Mouse (Mus musculus) lung, postnatal 14 days (tissue): ENCODE measurements around the gene Cpt1b.

Experiments used
- DNase-seq: peaks from one replicate; pipeline ENCODE4 v3.0.0; 2021

Cpt1b gene

DNA sequence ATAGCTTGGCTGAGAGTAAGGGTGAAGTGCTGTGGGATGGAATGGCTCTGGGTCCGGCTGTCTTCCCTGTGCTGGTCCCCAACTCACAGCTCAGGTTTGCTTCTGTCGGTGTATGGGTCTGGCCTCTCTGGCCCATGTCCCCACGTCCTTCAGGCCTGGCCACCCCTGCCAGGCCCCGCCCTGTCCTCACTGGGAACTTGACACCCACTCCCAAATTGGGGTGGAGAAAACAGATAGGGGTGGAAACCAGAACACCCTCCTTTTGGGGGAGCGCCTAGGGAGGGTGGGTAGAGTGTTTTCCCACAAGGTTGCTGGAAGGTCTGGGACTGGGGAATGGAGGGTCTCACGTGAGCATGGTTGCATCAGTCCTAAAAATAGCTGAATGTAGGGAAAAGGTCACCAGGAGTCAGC is at the start of gene Cpt1b:
Cpt1b (minus strand) TSS at position 153 of the 411 bp plus-strand sequence.
- no peak for DNase-seq

DNA sequence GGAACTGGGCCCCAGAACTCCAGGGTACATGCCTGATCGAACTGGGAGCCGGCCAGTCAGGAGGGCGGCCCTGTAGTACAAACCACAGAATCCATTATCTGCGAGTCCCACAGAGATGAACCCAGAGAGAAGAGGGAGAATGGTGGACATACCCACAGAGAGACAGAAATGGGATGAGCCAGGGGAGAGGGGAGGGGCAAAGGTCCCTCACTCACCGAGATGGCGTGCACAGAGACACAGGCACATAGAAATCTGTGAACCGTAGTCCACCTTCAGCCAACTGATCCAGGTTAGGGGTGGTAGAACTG is 49.6 kb upstream of the Cpt1b start:
- no peak for DNase-seq

DNA sequence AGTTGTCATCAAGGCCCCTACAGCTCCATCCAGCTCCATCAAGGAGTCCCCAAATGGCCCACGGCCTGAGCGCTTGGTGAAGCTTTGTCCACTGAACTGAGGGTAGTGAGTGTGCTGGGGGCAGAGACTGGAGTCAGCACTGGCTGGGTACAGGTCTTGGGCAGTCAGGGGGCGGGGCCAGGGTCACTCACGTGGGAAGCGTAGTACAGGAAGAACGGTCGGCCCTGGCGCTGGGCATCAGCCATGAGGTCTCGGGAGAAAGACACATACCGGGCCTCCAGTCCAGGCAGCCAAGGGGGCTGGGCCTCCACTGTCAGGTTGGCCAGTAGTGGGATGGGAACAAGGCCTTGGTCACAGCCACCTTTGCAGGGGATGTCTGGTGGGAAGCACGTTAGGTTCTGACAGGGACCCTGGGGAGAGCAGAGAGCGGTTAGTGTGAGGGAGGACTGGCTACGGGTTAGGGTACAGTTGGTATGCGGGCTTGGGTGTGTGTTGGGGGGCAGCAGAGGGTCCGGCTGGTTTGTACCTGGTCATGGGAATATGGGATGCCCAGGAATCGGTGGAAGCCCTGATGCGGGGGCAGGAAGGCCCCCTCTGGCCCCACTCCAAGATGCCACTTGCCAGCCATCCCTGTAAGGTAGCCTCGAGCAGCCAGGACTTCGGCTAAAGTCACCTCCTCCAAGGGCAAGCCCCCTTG is 49.1 kb upstream of the Cpt1b start:
- DNase-seq: no peak

DNA sequence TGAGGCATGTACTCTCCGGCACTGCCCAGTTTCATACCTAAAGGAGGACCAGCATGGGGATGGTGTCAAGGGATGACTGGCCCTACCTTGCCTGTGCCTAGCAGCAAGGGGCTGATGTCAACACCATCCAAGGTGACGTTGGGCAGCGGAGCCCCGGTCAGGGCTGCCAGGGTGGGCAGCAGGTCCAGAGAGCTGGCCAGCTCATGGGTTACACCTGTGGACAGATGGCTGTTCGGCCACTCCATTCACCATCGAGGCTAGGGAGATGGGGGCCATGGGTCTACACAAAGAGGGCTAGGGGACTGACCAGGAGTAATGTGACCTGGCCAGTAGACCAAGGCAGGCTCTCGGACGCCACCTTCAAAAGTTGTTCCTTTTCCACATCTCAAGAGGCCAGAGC is 48.3 kb upstream of the Cpt1b start:
- DNase-seq: no peak

DNA sequence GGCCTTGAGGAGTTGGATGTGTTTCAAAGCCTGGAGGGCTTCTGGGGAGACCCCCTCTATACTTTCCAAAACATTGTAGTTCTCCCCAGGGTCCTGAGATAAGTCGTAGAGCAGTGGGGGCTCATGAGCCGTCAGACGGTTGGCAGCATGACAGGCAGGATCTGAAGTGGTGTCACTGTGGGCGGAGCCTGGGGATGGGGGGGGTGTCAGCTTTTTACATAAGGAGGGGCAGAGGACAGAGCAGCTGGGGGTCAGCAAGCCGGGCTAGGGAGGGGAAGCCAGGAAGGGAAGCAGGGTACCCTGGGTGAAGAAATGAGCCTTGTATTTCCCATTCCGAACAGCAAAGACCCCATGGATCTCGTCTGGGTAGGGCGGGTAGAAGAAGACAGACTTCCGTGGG is 47.7 kb upstream of the Cpt1b start:
- DNase-seq: no peak

DNA sequence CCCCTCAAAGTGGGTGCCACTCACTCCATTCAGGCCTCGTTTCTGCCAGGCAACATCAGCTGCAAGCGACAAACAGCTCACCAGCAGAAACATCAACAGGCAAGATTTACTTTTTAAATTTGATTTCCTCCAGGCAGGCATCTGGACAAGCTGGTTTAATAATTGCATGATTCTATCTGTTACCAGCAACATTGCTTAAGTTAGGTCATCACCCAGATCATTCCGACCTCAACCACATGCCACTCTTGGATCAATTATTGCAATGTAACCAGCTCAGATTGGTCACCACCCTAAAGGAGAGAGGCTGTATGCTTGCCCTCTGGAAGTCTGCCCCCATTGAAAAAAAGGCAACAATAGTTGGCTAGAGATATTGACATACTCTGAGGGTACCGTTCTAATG is 45.8 kb upstream of the Cpt1b start:
- no peak for DNase-seq

DNA sequence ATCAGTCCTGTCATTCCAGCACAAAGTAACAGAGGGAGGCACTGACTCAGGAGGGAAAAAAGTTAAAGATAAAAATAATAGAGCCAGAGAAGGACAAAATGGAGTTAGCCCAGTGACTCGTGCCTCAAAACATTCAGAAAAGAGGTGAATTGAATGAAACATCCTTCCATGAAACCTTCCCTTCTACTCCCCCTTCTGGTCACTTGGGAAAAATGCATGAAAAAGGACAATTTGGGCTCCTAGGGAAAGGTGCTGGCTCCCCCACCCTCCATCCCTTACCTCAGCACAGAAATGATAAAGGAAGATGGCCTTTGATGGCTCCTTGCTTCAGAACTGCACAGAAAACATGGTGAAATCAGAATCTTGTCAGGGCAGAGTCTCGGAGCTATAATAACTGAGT is 42.9 kb upstream of the Cpt1b start:
- DNase-seq: no peak

DNA sequence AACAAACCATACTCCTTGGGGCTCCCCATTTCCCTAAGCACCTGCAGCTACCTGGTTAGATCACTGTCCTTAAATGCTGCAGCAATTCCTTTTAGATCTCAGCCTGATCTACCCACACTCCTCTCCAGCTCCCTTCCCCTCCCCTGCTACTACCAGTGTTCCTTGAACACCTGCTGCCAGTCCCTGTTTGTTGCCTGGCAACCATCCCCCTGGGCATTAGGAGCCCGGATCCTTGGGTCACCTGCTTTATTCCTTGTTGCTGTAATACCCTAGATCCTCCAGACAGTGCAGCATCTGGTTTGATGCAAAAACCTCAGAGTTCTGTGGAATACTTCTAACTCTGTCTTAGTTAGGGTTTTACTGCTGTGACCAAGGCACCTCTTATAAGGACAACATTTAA is 39.4 kb upstream of the Cpt1b start:
- DNase-seq: no peak

DNA sequence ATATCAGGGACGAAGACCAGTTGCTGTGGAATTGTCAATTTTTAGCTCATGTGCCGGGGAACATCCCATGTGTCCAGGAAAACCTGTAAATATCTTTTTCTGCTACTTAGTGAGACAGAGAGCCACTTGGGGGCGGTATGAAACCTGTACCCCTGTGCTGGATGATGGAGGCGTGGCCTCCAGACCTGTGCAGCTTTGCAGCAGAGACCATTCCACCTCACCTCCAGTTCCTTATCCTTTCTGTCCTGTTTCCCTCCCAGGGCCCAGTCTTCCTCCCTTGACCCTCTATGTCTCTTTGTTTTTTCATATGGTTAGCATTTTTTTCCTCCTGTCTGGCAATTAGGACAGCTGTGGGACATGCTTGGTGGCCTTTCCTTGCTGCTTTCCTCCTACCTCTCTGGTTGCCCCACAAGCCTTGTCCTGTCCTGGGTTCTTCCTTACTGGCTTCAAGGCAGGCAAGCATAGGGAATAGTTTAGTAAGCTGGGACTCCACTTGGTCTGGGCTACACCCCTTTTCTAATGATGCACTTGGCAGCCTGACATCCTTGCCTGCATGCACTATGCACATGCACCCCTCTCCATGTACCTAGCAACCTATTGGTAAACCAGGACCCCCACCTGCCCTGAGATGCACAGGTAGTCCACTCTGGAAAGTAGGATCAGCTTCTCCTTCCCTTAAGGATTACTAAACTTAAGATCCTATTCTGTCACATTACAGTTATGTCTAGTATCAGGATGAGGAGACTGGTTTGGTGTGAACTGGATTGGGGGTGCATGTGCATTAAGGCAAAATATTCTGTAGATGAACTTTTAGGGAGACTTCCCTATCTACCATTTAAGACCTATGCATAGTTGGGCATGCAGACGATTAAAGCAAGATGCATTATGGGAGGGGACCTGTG is 37.9 kb upstream of the Cpt1b start:
- peak; percentile 41 for DNase-seq

DNA sequence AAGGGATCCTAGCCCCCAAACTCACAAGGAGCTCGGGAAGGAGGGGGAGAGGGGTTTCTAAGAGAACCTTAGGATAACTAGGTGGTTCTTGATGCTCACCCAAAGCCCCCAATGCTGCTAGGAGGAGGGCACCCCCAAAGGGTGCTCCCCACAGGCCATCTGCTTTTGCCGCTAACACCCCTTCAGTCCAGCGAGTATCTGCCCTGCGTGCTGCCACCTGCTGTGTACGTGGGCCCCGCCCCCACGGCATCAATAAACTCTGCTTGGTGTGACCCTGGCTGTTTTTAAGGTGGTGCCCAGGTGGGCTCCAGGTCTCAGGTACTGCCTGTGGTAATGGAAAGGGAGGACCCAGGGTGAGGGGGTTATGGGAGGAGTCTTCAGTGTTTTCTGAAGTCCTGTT is 36.5 kb upstream of the Cpt1b start:
- DNase-seq: no peak

DNA sequence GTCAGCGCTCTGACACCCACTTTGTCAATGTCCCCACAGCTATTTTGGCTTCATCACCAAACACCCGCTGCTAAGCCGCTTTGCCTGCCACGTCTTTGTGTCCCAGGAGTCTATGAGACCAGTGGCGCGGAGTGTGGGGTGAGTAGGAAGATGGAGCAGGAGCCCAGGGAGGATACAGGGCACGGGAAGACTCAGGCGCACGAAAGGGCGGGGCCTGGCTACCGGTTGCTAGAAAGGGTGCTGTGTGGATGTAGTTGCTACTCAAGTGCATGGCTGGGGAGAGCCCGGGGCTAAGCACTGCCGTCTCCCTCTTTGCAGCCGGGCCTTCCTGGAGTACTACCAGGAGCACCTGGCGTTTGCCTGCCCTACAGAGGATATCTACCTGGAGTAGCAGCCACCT is 35.7 kb upstream of the Cpt1b start:
- no peak for DNase-seq

DNA sequence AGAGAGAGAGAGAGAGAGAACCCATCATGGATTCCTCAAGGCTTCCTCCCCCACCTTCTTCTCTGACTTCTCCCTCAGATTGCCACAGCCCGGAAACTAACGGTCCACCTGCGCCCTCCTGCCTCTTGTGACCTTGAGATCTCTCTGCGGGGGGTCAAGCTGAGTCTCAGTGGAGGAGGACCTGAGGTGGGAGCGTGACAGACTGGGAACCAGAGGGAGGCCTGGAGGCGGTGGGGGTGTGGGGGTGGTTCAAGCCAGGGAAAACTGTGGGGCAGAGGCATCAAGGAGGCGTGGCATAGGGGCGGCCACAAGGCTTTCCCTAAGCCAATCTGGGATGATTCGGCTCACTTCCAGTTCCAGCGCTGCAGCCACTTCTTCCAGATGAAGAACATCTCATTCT is 34.6 kb upstream of the Cpt1b start:
- no peak for DNase-seq

DNA sequence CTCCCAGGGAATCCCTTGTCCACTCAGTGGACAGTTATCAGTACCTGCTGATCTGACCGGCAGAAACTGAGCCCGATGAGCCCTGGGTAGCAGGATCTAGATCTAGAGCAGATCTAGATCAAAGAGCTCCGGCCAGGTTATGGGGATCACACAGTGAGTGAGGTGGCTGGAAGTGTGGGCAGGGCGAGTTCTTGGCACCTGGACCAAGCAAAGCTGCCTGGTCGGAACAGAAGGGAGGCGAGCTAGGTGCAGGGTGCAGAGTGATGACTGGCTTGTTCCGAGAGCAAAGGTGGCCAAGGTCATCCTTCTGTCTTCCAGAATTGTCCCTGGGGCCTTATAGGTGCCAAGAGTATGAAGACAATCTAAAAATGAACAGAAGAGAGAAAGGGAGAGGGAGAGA is 34.2 kb upstream of the Cpt1b start:
- no peak for DNase-seq

DNA sequence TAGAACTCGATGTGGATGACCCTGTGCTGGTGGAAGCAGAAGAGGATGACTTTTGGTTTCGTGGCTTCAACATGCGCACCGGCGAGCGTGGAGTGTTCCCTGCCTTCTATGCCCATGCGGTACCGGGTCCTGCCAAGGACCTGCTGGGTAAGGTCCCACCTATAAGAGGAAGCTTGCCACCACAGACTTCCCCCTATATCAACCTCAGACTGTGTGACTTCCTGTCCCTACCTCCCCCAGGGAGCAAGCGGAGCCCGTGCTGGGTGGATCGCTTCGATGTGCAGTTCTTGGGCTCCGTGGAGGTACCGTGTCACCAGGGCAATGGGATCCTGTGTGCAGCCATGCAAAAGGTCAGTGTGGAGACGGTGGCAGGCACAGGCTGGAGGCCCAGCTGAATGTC is 33.3 kb upstream of the Cpt1b start:
- DNase-seq: no peak

DNA sequence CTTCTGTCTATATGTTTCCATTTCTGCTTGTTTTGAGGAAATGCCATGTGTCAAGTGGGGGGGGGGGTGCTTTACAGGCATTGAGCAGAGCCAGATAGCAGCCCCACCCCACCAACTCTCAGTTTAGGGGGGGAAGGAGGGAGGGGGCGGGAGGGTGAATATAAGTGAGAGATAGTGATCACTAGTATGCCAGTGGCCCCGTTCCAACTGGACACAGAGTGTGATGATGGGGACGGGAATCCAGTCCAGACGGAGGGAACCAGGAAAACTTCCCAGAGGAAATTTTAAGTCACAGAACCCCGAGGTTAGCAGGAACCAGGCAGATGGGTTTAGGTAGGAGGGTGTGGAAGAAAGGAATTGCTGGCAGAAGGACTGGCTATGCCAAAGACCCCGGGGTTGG is 30.0 kb upstream of the Cpt1b start:
- no peak for DNase-seq

DNA sequence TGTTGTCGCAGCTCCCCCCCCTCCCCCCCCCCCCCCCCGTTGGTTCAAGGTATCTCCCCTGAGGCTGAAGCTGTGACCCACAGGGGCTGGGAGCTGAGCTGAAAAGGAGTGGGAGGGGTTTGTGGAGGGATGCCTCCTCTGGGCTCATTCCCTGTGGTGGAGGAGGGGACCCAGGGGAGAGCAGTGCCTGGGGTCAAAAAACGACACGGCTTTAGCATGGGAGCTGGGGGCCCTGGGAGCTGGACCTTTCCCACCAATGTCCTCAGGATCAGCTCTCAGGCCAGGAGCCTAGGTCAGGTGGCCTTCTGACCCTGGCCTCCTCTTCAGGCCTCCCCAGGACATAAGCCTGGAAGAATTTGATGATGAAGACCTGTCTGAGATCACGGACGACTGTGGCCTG is 29.2 kb upstream of the Cpt1b start:
- DNase-seq: no peak

DNA sequence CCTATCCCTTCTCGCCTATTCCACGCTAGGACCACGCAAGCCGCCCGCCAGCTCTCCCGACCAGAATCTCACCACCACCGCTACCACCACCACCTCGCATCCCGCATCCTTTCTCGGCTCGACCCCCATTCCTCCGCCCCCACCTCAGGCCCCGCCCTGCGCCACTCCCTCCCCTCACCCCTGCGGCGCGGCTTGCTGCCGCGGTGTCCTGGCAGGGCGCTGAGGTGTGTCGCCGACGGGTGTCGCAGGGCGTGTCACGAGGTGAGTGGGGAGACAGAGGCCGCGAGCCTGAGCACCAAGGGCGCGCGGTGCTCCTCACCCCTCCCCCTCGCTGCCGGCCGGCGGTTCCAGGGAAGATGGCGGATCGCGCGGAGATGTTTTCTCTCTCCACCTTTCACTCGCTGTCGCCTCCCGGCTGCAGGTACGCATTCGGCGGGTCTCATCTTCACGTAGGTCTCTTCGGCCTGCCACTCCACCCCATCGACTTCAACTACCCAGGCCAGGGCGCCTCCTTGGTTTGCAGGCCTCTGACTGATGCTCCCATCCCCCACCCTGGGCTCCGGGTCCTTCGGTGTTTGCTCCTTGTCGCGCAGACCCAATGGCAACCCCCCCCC is 28.3 kb upstream of the Cpt1b start, which contains the start of gene Mapk8ip2:
Mapk8ip2 (plus strand) TSS at position 49 of the 614 bp plus-strand sequence.
- DNase-seq: no peak

DNA sequence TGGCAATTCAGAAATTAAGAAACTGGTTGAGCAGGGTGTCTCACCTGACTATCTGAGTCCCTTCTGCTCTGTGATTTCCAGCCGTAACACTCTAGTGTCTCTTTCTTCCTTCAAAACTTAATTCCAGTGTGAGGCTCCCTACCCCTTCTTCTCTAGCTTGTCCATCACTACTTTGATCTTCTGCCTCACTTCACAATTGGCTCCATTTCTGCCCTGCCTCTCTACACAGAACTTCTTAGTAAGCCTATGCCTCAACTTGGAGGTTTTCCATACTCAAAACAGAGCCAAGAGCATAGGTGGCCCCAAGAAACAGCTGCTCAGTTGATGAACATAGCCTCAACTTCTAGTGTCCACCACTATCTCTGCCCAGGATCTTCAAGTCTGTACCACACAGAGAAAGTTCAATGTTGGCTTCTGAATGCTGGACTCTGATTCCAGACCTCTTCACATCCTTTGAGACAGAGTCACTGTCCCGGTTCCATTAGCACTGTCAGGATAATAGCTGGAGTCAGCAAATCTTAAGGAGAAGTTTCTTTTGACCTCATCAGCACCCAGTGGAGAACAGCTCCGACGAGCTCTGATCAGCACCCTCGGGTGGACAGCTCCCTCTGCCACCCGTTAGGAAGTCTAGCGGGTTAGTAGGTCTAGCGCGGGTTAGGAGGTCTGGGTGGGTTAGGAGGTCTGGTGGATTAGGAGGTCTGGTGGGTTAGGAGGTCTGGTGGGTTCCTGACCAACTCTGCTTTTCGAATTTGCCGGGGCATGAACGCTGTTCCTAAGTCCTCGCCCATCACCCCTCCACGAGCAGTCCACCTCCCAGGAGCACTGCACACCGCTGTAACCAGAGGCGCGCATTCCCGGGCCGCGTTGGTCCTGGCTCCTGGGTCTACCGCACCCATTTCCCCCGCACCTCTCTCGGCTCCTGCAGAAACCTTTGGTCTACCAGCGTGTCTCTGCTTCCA is 27.5 kb upstream of the Cpt1b start:
- peak; percentile 77 for DNase-seq

DNA sequence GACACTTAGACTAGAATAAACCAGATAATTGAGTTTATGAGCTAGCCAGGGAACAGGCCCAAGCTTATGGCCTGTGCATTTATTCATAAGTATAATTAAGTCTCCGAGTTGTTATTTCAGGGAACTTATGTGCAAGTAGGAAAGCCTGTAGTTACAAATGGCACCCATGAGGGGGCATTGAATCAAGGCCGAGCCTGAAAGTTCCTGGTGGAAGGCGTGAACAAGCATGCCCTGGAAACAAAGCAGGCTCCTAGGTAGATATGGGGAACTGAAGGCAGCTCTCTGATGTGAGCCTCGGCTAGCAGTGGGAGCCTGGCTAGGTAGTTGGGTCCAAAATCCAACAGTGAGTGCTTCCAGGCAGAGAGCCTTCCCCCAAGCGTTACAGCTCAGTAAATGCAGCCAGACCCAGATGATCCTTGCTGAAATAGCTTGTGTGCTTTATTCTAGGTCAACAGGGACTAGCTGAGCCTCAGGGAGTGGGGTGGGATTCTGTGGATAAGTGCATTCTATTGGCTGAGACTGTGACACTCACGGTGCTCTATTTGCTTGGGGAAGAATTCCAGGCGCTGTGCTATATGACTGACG is 16.9 kb upstream of the Cpt1b start:
- no peak for DNase-seq

DNA sequence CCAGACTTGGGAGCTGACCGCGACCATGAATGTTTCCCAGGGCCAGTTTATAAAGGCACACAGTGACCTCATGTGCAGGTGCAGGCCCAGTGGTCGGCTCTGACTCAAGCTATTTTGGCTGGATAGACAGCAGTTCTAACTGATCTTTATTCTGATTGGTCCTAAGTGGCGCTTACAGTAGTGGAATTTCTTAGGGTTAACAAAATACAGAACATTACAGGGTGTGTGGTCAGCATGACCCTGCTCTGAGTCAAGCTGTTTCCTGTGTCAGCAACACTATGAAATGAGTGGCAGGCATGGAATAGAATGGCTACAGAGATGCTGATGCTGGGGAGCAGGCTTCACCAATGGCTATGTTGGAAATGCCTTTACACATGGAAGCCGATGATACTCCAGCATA is 10.2 kb upstream of the Cpt1b start:
- no peak for DNase-seq

DNA sequence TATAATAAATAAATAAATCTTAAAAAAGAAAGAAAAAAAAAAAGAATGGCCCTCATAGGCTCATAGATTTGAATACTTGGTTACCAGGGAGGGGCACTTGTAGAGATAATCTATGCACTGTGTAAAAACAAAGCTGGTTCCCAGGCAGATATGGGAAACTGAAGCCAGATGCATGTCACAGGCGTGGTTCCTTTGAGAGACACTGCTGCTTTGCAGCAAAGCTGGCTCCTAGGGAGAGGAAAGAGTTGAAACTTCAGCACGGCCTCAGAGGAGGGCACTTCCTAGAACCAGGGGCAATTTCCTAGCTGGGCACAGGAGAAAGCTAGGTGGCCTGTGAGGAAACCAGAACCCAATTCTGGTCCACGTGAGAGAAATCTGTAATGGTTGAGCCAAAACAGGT is 8.5 kb upstream of the Cpt1b start:
- DNase-seq: no peak

DNA sequence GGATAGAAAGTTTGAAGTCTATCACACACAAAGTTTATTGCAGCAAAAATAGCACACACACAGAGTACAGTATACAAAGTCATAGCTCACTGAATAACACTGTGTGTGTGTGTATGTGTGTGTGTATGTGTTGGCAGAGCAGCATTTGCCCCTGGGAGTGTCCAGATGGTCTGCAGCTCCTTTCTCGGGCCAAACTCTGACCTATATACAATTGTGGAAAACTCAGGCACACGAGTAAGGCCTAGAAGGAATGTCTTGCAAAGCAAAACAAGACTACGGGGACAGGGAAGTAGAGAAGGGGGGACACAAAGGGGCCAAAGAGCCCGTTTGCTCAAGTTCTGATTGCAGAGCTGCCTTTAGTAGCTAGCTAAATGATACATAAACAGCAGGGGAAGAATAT is 7.3 kb upstream of the Cpt1b start:
- no peak for DNase-seq

DNA sequence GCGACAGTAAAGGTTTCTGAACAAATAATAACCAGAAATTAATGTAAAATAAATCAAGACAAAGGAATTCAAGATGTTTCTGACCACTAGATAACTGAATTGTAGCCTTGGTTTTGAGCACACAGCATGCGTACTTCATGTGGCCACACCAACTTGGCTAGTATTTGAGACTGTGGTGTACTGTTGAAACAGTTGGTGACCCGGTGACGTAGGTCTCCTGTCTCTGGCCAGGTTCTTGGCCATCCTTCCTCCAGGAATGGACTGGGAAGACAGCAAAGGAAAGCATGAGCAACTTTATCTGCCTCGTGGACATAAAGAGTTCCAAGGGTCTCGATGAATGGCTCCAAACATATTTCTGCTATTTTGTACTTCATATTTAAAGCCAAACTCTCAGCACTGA is 6.1 kb upstream of the Cpt1b start:
- no peak for DNase-seq
